Mouse (Mus musculus): ENCODE measurements at regions not wholly inside any gene's neighbourhood (a gene's known extent, or its start where the extent isn't known, plus 50 kb on each side); places are given as distances from the start of the nearest gene placed in this dataset.

DNA sequence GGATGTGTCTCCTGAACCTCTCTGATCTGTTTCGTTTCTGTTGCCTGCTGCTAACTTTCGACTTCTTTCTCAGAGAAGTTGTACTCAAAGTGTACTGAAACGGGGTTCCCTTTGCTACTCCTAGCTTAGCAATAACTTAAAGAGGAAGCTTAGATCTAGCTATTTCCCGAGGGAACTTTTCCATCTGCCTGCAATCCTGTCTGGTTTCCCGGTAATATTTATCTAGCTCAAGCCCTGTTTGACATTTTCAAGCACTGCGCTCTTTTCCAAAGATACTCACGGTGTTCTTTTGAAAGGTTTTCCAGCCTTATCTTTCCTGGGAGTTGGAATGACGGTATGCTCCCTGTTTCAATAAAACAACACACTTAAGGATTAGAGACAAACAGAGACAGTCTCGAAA, 122.1 kb downstream of the Alg10b start:
- Histone ChIP-seq H3K9me3 (replicated peaks; ENCODE audit: control insufficient read depth, low read length) (no peaks in the 10 kb centered on the region), H3K4me1 (ENCODE audit: control insufficient read depth, low read depth, low read length) (no peaks in the 10 kb centered on the region), H3K4me2 (ENCODE audit: low read depth, low read length) (peak overlapping the region; percentile 34; the same call in 1 of the 2 replicates), H3K27ac (ENCODE audit: low read length) (peak overlapping the region; percentile 65), H3K4me3 (ENCODE audit: low read depth, low read length) (0 out of 2 replicates have a peak overlapping the region, but pooled peaks have one; percentile 1), H3K9ac (ENCODE audit: low read depth, low read length) (no peak overlapping the region), H3K27me3 (ENCODE audit: control insufficient read depth, insufficient read depth, low read depth, low read length) (no peaks in the 10 kb centered on the region), H3K36me3 (ENCODE audit: control insufficient read depth, insufficient read depth) (no peaks in the 10 kb centered on the region)
- ATAC-seq (ENCODE audit: low read depth): no peak
- 42% methylated on average over 9 of the region's 9 CpGs for WGBS (ENCODE audit: insufficient replicate concordance)

DNA sequence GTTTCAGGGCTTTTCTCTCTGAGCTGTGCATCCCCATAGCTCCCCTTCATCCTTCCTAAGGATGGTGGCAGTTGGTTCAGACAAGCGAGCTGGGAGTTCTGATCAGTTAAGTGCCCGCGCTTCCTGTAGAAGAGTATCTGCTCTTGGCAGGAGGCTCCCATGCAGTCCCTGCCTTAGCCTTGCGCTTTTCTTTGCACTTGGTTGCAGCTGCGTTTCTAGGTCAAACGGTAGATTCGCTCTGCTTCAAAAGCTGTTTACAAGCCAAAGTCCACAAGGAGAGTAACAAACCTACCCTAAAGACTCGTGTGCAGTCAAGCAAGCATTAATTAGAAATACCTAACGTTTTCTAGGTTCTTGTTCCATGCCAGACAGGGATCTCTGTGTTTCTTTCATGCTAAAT, 122.6 kb downstream of the Alg10b start:
- peak; percentile 48; the same call in 1 of the 2 replicates for ATAC-seq (ENCODE audit: low read depth)
- Histone ChIP-seq H3K27ac (ENCODE audit: low read length) (peak overlapping the region; percentile 65), H3K4me1 (ENCODE audit: control insufficient read depth, low read depth, low read length) (no peaks in the 10 kb centered on the region), H3K9ac (ENCODE audit: low read depth, low read length) (no peak overlapping the region), H3K4me3 (ENCODE audit: low read depth, low read length) (no peak overlapping the region), H3K36me3 (ENCODE audit: control insufficient read depth, insufficient read depth) (no peaks in the 10 kb centered on the region), H3K4me2 (ENCODE audit: low read depth, low read length) (peak overlapping the region; percentile 34; the same call in 1 of the 2 replicates), H3K9me3 (replicated peaks; ENCODE audit: control insufficient read depth, low read length) (no peaks in the 10 kb centered on the region), H3K27me3 (ENCODE audit: control insufficient read depth, insufficient read depth, low read depth, low read length) (no peaks in the 10 kb centered on the region)
- WGBS (ENCODE audit: insufficient replicate concordance): 49% methylated on average over 9 of the region's 9 CpGs

DNA sequence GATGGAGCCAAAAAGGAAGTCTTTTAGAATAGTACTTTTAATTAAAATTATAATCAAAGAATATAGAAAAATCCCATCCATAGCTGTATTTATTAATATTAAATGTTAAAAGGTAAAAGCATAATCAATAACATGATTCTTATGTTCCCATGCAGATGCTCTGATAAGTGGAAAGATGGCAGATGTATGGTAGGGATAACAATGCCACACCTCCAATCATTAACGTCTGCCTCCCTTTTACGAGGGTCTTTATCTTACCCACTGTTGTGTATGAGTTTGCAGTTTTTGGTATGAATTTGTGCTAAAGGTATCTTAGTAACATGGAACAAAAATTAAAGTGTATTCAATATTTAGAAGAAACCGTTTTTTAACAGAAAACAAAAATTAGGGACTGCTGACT, 127.8 kb downstream of the Alg10b start:
- Histone ChIP-seq H3K4me3 (ENCODE audit: low read depth, low read length) (no peak overlapping the region), H3K27me3 (ENCODE audit: control insufficient read depth, insufficient read depth, low read depth, low read length) (no peaks in the 10 kb centered on the region), H3K9ac (ENCODE audit: low read depth, low read length) (no peak overlapping the region), H3K9me3 (replicated peaks; ENCODE audit: control insufficient read depth, low read length) (no peaks in the 10 kb centered on the region), H3K4me2 (ENCODE audit: low read depth, low read length) (no peak overlapping the region), H3K27ac (ENCODE audit: low read length) (no peak overlapping the region), H3K36me3 (ENCODE audit: control insufficient read depth, insufficient read depth) (no peaks in the 10 kb centered on the region), H3K4me1 (ENCODE audit: control insufficient read depth, low read depth, low read length) (no peaks in the 10 kb centered on the region)
- WGBS (ENCODE audit: insufficient replicate concordance): 46% methylated on average over 3 of the region's 3 CpGs
- no peak for ATAC-seq (ENCODE audit: low read depth)

DNA sequence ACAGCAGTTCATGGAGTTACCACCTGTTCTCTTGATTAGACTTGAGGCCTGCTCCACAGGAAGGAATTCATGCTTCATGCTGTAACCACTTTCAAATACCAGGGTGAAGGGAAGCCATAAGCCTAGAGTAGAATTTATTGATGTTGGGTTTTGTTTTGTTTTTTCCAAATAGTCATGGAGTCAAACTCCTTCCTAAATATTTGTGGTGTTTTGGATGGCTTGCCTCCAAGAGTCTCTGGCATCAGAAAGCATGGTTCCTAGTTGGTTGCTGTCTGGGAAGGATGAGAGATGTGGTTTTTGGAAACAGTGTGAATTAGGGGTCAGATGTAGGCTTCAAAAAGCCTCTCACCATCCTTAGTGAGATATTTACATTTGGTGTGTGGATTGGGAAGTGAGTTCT, 141.5 kb downstream of the Alg10b start:
- no peaks in the 10 kb centered on the region for H3K4me1 ChIP-seq (ENCODE audit: control insufficient read depth, low read depth, low read length)
- no peak overlapping the region for H3K4me2 ChIP-seq (ENCODE audit: low read depth, low read length)
- no peaks in the 10 kb centered on the region for H3K9me3 ChIP-seq (replicated peaks; ENCODE audit: control insufficient read depth, low read length)
- H3K4me3 ChIP-seq (ENCODE audit: low read depth, low read length): no peak overlapping the region
- H3K27ac ChIP-seq (ENCODE audit: low read length): no peak overlapping the region
- no peak overlapping the region for H3K9ac ChIP-seq (ENCODE audit: low read depth, low read length)
- no peak for ATAC-seq (ENCODE audit: low read depth)
- no peaks in the 10 kb centered on the region for H3K27me3 ChIP-seq (ENCODE audit: control insufficient read depth, insufficient read depth, low read depth, low read length)
- no peaks in the 10 kb centered on the region for H3K36me3 ChIP-seq (ENCODE audit: control insufficient read depth, insufficient read depth)

DNA sequence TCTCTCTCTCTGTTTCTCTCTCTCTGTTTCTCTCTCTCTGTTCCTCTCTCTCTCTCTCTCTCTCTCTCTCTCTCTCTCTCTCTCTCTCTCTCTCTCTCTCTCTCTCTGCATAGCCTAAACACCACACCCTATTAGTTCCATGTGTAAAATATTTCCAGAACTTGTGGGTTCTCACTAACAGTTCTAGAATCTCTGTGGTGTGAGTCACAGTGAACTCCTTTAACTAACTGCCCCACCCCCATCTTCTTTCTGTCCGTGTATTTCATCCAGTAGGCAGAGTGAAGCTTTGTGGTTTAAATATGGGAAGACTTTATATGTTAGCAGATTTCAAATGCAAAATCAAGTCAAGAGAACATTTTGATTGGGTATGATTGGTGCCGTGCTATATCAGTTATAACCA, 153.8 kb downstream of the Alg10b start:
- no peak for ATAC-seq (ENCODE audit: low read depth)
- WGBS (ENCODE audit: insufficient replicate concordance): 47% methylated on average over 2 of the region's 2 CpGs
- no peak overlapping the region for H3K27ac ChIP-seq (ENCODE audit: low read length)
- H3K9me3 ChIP-seq (replicated peaks; ENCODE audit: control insufficient read depth, low read length): no peaks in the 10 kb centered on the region
- H3K27me3 ChIP-seq (ENCODE audit: control insufficient read depth, insufficient read depth, low read depth, low read length): no peaks in the 10 kb centered on the region
- no peaks in the 10 kb centered on the region for H3K4me1 ChIP-seq (ENCODE audit: control insufficient read depth, low read depth, low read length)
- H3K4me3 ChIP-seq (ENCODE audit: low read depth, low read length): no peak overlapping the region
- H3K36me3 ChIP-seq (ENCODE audit: control insufficient read depth, insufficient read depth): no peaks in the 10 kb centered on the region
- H3K4me2 ChIP-seq (ENCODE audit: low read depth, low read length): no peak overlapping the region
- H3K9ac ChIP-seq (ENCODE audit: low read depth, low read length): no peak overlapping the region

DNA sequence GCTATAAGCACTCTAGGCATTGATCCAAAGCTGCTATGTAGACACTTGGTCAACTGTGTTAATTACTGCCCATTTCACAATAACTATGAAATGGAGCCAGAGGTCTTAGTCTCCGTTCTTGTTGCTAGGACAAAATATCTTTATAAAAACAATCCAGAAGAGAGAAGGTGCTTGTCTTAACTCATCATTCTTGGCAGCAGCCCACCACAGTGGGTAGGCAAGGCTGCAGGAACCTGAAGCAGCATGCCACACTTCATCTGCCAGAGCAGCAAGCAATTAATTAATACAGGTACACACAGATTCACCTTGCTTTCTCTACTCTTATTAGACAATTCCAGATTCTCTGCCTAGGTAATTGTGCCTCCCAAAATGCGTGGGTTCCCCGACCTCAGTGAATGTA, 172.8 kb downstream of the Alg10b start:
- H3K9me3 ChIP-seq (replicated peaks; ENCODE audit: control insufficient read depth, low read length): no peaks in the 10 kb centered on the region
- no peak overlapping the region for H3K4me3 ChIP-seq (ENCODE audit: low read depth, low read length)
- H3K4me1 ChIP-seq (ENCODE audit: control insufficient read depth, low read depth, low read length): no peaks in the 10 kb centered on the region
- no peak for ATAC-seq (ENCODE audit: low read depth)
- H3K4me2 ChIP-seq (ENCODE audit: low read depth, low read length): no peak overlapping the region
- no peak overlapping the region for H3K9ac ChIP-seq (ENCODE audit: low read depth, low read length)
- H3K27ac ChIP-seq (ENCODE audit: low read length): no peak overlapping the region
- no peaks in the 10 kb centered on the region for H3K36me3 ChIP-seq (ENCODE audit: control insufficient read depth, insufficient read depth)
- H3K27me3 ChIP-seq (ENCODE audit: control insufficient read depth, insufficient read depth, low read depth, low read length): no peaks in the 10 kb centered on the region
- WGBS (ENCODE audit: insufficient replicate concordance): 54% methylated on average over 3 of the region's 3 CpGs

DNA sequence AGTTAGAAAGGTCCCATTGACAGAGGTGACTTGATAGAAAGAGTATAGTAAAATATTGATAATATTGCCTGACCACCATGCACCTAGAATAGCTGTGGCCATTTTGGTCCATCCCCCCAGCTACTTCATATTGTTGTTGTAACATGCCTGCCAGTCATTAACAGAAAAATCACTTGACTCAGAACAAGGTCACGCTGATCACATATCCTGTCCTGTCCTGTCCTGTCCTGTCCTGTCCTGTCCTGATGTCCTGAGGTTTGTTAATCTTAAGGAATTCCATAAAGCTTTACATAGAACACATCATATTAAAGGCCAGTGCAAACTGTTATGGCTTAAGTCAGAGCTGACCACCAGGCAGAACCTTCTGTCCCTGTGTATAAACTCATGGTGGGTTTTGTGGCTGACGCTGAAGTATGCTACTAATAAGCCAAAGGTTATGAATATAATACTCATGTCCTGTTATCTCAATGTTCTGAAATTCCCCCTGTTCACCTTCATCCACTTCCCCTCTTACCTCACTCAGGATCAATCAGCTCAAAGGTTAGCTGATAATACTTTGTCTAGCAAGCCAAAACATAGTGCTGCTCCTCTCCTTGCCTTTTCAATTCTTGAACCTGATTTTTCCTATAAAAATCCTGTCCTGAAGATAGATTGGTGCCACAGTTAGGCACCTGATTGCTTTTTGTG, 173.7 kb downstream of the Alg10b start:
- ATAC-seq (ENCODE audit: low read depth): no peak; the same call in 1 of the 2 replicates
- Histone ChIP-seq H3K27me3 (ENCODE audit: control insufficient read depth, insufficient read depth, low read depth, low read length) (no peaks in the 10 kb centered on the region), H3K9ac (ENCODE audit: low read depth, low read length) (no peak overlapping the region), H3K4me1 (ENCODE audit: control insufficient read depth, low read depth, low read length) (no peaks in the 10 kb centered on the region), H3K9me3 (replicated peaks; ENCODE audit: control insufficient read depth, low read length) (no peaks in the 10 kb centered on the region), H3K4me2 (ENCODE audit: low read depth, low read length) (no peak overlapping the region), H3K27ac (ENCODE audit: low read length) (no peak overlapping the region), H3K36me3 (ENCODE audit: control insufficient read depth, insufficient read depth) (no peaks in the 10 kb centered on the region), H3K4me3 (ENCODE audit: low read depth, low read length) (no peak overlapping the region)
- whole genome bisulfite sequencing (ENCODE audit: insufficient replicate concordance): 64% methylated on average over 2 of the region's 2 CpGs

DNA sequence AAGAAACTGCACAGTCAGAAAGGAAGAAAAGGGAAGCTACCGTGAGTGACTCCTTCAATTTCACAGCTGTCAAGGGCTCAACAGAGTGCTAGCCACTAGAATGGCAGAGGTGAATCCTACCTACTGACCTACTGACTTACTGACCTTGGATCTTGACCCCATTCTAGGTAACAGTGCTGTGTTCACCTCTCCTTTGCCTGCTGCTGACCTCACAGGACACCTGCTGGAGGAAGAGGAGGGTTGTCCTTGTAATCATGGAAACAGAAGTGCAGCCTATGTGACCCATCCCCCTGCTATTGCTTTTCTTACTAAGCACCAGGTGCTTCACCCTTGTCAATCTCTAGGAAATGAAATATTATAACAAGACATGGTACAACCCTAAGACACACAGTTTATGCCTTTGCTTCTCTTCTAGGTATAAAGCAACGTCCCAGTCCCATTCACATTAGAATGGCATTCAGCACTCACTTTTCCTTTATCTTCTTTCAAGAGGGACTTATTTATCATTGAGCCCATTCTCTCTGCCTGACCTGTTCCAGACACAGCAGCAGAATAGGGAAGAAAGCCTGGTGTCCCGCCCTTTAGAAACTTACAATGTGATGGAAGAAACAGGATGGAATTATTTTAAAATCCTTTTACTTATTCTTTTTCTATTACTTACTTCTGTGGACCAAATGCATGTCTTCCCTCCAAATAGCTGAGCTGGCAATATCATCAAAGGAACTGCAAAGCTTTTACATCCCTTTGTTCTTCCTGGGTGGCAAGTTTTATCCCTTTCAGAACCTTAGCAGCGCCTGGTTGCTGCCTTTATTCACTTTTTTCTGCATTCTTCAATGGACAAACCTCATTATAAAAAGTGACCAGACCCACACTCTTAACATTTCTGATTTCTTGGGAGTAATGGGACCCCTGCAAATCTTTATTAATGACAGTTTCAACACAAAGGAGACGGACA, 176.5 kb downstream of the Alg10b start:
- 41% methylated on average over 5 of the region's 5 CpGs for WGBS (ENCODE audit: insufficient replicate concordance)
- Histone ChIP-seq H3K4me3 (ENCODE audit: low read depth, low read length) (no peak overlapping the region), H3K9ac (ENCODE audit: low read depth, low read length) (no peak overlapping the region), H3K4me2 (ENCODE audit: low read depth, low read length) (no peak overlapping the region), H3K9me3 (replicated peaks; ENCODE audit: control insufficient read depth, low read length) (no peaks in the 10 kb centered on the region), H3K4me1 (ENCODE audit: control insufficient read depth, low read depth, low read length) (no peaks in the 10 kb centered on the region), H3K27me3 (ENCODE audit: control insufficient read depth, insufficient read depth, low read depth, low read length) (no peaks in the 10 kb centered on the region), H3K36me3 (ENCODE audit: control insufficient read depth, insufficient read depth) (no peaks in the 10 kb centered on the region), H3K27ac (ENCODE audit: low read length) (no peak overlapping the region)
- no peak for ATAC-seq (ENCODE audit: low read depth)

DNA sequence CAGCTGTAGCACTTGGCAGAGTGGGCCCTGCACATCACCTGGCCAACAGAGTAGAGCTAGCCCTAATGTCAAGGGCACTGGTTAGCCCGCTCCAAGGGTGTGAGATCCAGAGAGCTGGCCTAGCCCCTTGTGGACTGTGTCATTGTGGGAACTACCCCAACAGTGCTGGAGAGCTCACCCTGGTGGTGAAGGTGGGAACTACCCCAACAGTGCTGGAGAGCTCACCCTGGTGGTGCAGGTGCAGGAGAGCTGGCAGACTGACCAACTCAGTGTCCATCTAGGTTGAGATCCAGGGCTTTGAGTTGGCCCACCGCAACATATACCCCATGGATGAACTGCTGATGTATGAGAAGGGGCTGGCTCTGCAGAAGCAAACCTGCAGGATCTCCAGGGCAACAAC, 196.7 kb downstream of the Alg10b start:
- Histone ChIP-seq H3K27me3 (ENCODE audit: control insufficient read depth, insufficient read depth, low read depth, low read length) (no peaks in the 10 kb centered on the region), H3K9me3 (replicated peaks; ENCODE audit: control insufficient read depth, low read length) (no peaks in the 10 kb centered on the region), H3K4me2 (ENCODE audit: low read depth, low read length) (no peak overlapping the region), H3K36me3 (ENCODE audit: control insufficient read depth, insufficient read depth) (no peaks in the 10 kb centered on the region), H3K4me1 (ENCODE audit: control insufficient read depth, low read depth, low read length) (no peaks in the 10 kb centered on the region), H3K9ac (ENCODE audit: low read depth, low read length) (no peak overlapping the region), H3K27ac (ENCODE audit: low read length) (no peak overlapping the region), H3K4me3 (ENCODE audit: low read depth, low read length) (no peak overlapping the region)
- no peak for ATAC-seq (ENCODE audit: low read depth)
- WGBS (ENCODE audit: insufficient replicate concordance): 58% methylated on average over 2 of the region's 2 CpGs
